10 mouse cellular contexts compared by ENCODE assay signal in genomic region chr5:147306638-147307397, GRCm38 (mm10). TPM values are rescaled to one million over a fixed set of nuclear protein-coding genes. Genes with fewer than 3 reads are reported as not detected.
A peak's percentile ranks its signal among the peaks of the same experiment; 100 is the strongest.
DNase-seq lines count a peak whose midpoint lies in the region; ATAC-seq and TF ChIP-seq lines count a peak whose summit lies in the region.
"Had no signal": no experiment of that assay in that cellular context is flagged by ENCODE, and none has a peak within 500 bp of the region (broad histone marks: within the 10 kb centered on the region; RNA-seq: fewer than 3 reads in every experiment).

Gene Cdx2 (minus strand): TSS chr5:147307270.

- H3K9ac ChIP-seq in forebrain, embryonic 13.5 days: no peak within 1 kb of the TSS
- H3K9ac ChIP-seq in forebrain, postnatal 0 days: no peak within 1 kb of the TSS
- no peak within 1 kb of the TSS for H3K9ac ChIP-seq in hindbrain, embryonic 12.5 days

- ATAC-seq in forebrain, embryonic 13.5 days: no peak
- ATAC-seq in forebrain, postnatal 0 days: no peak
- ATAC-seq in hindbrain, embryonic 12.5 days (ENCODE audit: low FRiP score): no peak
- peak; percentile 12; the same call in 1 of the 2 replicates for ATAC-seq in megakaryocyte progenitor cell, adult 5-6 weeks (replicated peaks; ENCODE audit: poor library complexity)

- H3K4me3 ChIP-seq in forebrain, embryonic 13.5 days: peak within 1 kb of the TSS; percentile 12; the same call in 1 of the 2 replicates
- H3K4me3 ChIP-seq in forebrain, postnatal 0 days (ENCODE audit: low read depth, low read length): no peak within 1 kb of the TSS; the same call in 1 of the 2 replicates
- H3K4me3 ChIP-seq in E14TG2a.4 (replicated peaks; ENCODE audit: low read length): peak within 1 kb of the TSS; percentile 71
- peak within 1 kb of the TSS; percentile 0; the same call in 1 of the 2 replicates for H3K4me3 ChIP-seq in hindbrain, embryonic 12.5 days

- TF ChIP-seq CTCF in forebrain, postnatal 0 days (IDR thresholded peaks at IDR 0.05; ENCODE audit: low read depth): no peak
- no peak for TF ChIP-seq CTCF in E14TG2a.4 (conservative IDR thresholded peaks at IDR 0.05; ENCODE audit: low read length)

- intact Hi-C loops in left cerebral cortex, postnatal 10 days (cut with DNase I): no loop called here

- H3K36me3 ChIP-seq in forebrain, embryonic 13.5 days (ENCODE audit: poor library complexity, severe bottlenecking): no peaks in the 10 kb centered on the region
- no peaks in the 10 kb centered on the region for H3K36me3 ChIP-seq in forebrain, postnatal 0 days (ENCODE audit: insufficient read depth)
- H3K36me3 ChIP-seq in E14TG2a.4 (ENCODE audit: insufficient read depth, low read length): no peaks in the 10 kb centered on the region
- H3K36me3 ChIP-seq in hindbrain, embryonic 12.5 days: no peaks in the 10 kb centered on the region

- no peak within 1 kb of the TSS for H3K27ac ChIP-seq in forebrain, embryonic 13.5 days
- H3K27ac ChIP-seq in forebrain, postnatal 0 days (ENCODE audit: low read depth, low read length): no peak within 1 kb of the TSS
- no peak within 1 kb of the TSS for H3K27ac ChIP-seq in hindbrain, embryonic 12.5 days

- no peaks in the 10 kb centered on the region for H3K9me3 ChIP-seq in forebrain, embryonic 13.5 days (replicated peaks)
- H3K9me3 ChIP-seq in forebrain, postnatal 0 days (ENCODE audit: low read length): no peaks in the 10 kb centered on the region
- no peaks in the 10 kb centered on the region for H3K9me3 ChIP-seq in E14TG2a.4 (ENCODE audit: low read length)
- no peaks in the 10 kb centered on the region for H3K9me3 ChIP-seq in hindbrain, embryonic 12.5 days (replicated peaks)

- peaks cover 14% of the 10 kb centered on the region; the same call in 1 of the 2 replicates for H3K4me1 ChIP-seq in forebrain, embryonic 13.5 days
- no peaks in the 10 kb centered on the region for H3K4me1 ChIP-seq in forebrain, postnatal 0 days (ENCODE audit: insufficient read depth)
- peaks cover 42% of the 10 kb centered on the region for H3K4me1 ChIP-seq in E14TG2a.4 (replicated peaks; ENCODE audit: low read depth, low read length)
- peaks cover 11% of the 10 kb centered on the region for H3K4me1 ChIP-seq in hindbrain, embryonic 12.5 days

- WGBS in forebrain, embryonic 13.5 days: under 1% methylated on average over 61 of the region's 63 CpGs
- WGBS in forebrain, postnatal 0 days: 1% methylated on average over 63 of the region's 63 CpGs
- under 1% methylated on average over 63 of the region's 63 CpGs for WGBS in hindbrain, embryonic 12.5 days

- H3K27me3 ChIP-seq in forebrain, embryonic 13.5 days: peaks cover 100% of the 10 kb centered on the region
- peaks cover 96% of the 10 kb centered on the region for H3K27me3 ChIP-seq in forebrain, postnatal 0 days (ENCODE audit: insufficient read depth, low read length)
- H3K27me3 ChIP-seq in E14TG2a.4 (ENCODE audit: insufficient read depth, low read length): peaks cover 100% of the 10 kb centered on the region
- H3K27me3 ChIP-seq in hindbrain, embryonic 12.5 days: peaks cover 100% of the 10 kb centered on the region

- DNase-seq in forebrain, postnatal 0 days: no peak
- no peak for DNase-seq in left cerebral cortex, postnatal 10 days (ENCODE audit: extremely low spot score in 1 of 2, low spot score in 2 of 2)
- DNase-seq in right cerebral cortex, adult 2 months (ENCODE audit: low spot score in 2 of 2): no peak
- DNase-seq in adrenal gland, postnatal 36 days: no peak
- DNase-seq: thymus, postnatal 4 days had no signal

- H3K4me2 ChIP-seq in forebrain, embryonic 13.5 days: no peak within 1 kb of the TSS; the same call in 1 of the 2 replicates
- no peak within 1 kb of the TSS for H3K4me2 ChIP-seq in forebrain, postnatal 0 days (ENCODE audit: low read depth)
- 0 out of 2 replicates have a peak within 1 kb of the TSS, but pooled peaks have one; percentile 6 for H3K4me2 ChIP-seq in hindbrain, embryonic 12.5 days (replicated peaks)

RNA-seq across cellular contexts. Expression of gene Cdx2, which starts in this region (rescaled TPM):
- not detected in 2 replicates for polyA plus RNA-seq in forebrain, embryonic 13.5 days (2015; fragmentation: Nextera tagmentation; extraction: Ambion mirVana)
- total RNA-seq in forebrain, postnatal 0 days (2014; rRNA removed): not detected in 2 replicates
- polyA plus RNA-seq in forebrain, postnatal 0 days (2015; fragmentation: Nextera tagmentation; extraction: Ambion mirVana): not detected in 2 replicates
- not detected in 2 replicates for polyA plus RNA-seq in hindbrain, embryonic 12.5 days (2016; fragmentation: Nextera tagmentation; extraction: Ambion mirVana)
- total RNA-seq in megakaryocyte progenitor cell, adult 5-6 weeks (2015): not detected in 2 replicates
- total RNA-seq in megakaryocyte progenitor cell, adult 5-6 weeks (2017): not detected in 2 replicates
- total RNA-seq in left cerebral cortex, postnatal 10 days (2021): not detected
- not detected for total RNA-seq in adrenal gland, postnatal 36 days (2021)
- total RNA-seq: layer of hippocampus, postnatal 14 days had no signal

Comparison
In these comparisons a context has a peak if more than half of its experiments do, and no peak if none do; other contexts are left out.
1. Peak in ATAC-seq in megakaryocyte progenitor cell, adult 5-6 weeks; RNA of the gene not detected or under 1 TPM.